Mouse (Mus musculus) G1E (cell line): ENCODE data around the gene Syne3. TPM values are rescaled to one million over a fixed set of nuclear protein-coding genes. Genes with fewer than 3 reads are reported as not detected.

Experiments used
- ATAC-seq: 2 replicates; pipeline ENCODE4 v1.8.0; 2016; ENCODE audit warnings: mild to moderate bottlenecking; ENCODE audit not compliant: insufficient number of reproducible peaks, poor library complexity, low FRiP score, severe bottlenecking; ENCODE audit errors: extremely low read depth
- DNase-seq: peaks from one replicate; pipeline ENCODE4 v3.0.0; 2012; ENCODE audit warnings: low spot score
- H3K27me3 ChIP-seq: 2 replicates; pipeline ENCODE4 v1.6.1; 2012; ENCODE audit warnings: mild to moderate bottlenecking, low read length, inconsistent platforms; ENCODE audit not compliant: insufficient read depth
- H3K36me3 ChIP-seq: replicated peaks from 2 replicates; pipeline ENCODE3; 2012; ENCODE audit warnings: mild to moderate bottlenecking, inconsistent platforms
- H3K4me1 ChIP-seq: 2 replicates; pipeline ENCODE4 v1.6.1; 2012; ENCODE audit warnings: low read depth, low read length, inconsistent platforms, mixed read lengths; ENCODE audit not compliant: insufficient read depth
- H3K4me3 ChIP-seq: 2 replicates; pipeline ENCODE4 v1.5.1; 2012; ENCODE audit warnings: low read depth, mild to moderate bottlenecking, inconsistent platforms, low read length, moderate library complexity, mixed read lengths
- H3K9me3 ChIP-seq: replicated peaks from 2 replicates; pipeline ENCODE4 v1.6.1; 2012; ENCODE audit warnings: inconsistent platforms
- CTCF ChIP-seq: IDR thresholded peaks from 2 replicates; pipeline ENCODE4 v1.5.1; 2012; ENCODE audit warnings: low read depth, low read length, inconsistent platforms, mixed read lengths
- GATA1 ChIP-seq: IDR thresholded peaks from 2 replicates; pipeline ENCODE4 v1.6.1; 2012; ENCODE audit warnings: borderline replicate concordance, low read length, inconsistent platforms, mixed read lengths
- GATA2 ChIP-seq: IDR thresholded peaks from 2 replicates; pipeline ENCODE4 v1.6.1; 2012; ENCODE audit warnings: low read depth, low read length, inconsistent platforms, borderline replicate concordance
- POLR2AphosphoS5 ChIP-seq: IDR thresholded peaks from 2 replicates; pipeline ENCODE4 v1.6.1; 2012; ENCODE audit warnings: low read depth, low read length, inconsistent platforms; ENCODE audit not compliant: insufficient replicate concordance
- TAL1 ChIP-seq: conservative IDR thresholded peaks from 2 replicates; pipeline ENCODE4 v1.6.1; 2012; ENCODE audit warnings: low read depth, low read length, inconsistent platforms, mixed read lengths
- polyA plus RNA-seq: library from polyadenylated mRNA; stranded (reverse); fragments of >175 nt; gene quantifications from 2 replicates; pipeline ENCODE4 v1.2.3, GENCODE M21; 2012
- total RNA-seq, 2 experiments: library from RNA; stranded (forward) in 1 of 2; stranded (reverse) in 1 of 2; fragments of 200-1000 nt in 1 of 2; fragments of >200 nt in 1 of 2; fragmentation: Nextera tagmentation in 1 of 2; gene quantifications; 2 replicates each; pipeline ENCODE4 v1.2.3; 2014 to 2017

Gene Syne3
- total and polyA plus RNA-seq, 3 experiments = 21.7 to 31.1 (median 27.9) TPM

- Histone ChIP-seq H3K27me3 (no peaks in the 10 kb centered on the region), H3K4me3 (no peak overlapping the region), H3K4me1 (peaks cover 76% of the 10 kb centered on the region), H3K9me3 (peaks cover 9% of the 10 kb centered on the region), H3K36me3 (peaks cover 95% of the 10 kb centered on the region)
- ATAC-seq = no peak
- TF ChIP-seq GATA2 (no peak), CTCF (no peak), TAL1 (no peak), GATA1 (no peak), POLR2AphosphoS5 (no peak)
- DNase-seq = no peak
These were observed 33.5 kb upstream of the Syne3 start for GRCm38 (mm10) chr12:105043081-105043480.

DNA sequence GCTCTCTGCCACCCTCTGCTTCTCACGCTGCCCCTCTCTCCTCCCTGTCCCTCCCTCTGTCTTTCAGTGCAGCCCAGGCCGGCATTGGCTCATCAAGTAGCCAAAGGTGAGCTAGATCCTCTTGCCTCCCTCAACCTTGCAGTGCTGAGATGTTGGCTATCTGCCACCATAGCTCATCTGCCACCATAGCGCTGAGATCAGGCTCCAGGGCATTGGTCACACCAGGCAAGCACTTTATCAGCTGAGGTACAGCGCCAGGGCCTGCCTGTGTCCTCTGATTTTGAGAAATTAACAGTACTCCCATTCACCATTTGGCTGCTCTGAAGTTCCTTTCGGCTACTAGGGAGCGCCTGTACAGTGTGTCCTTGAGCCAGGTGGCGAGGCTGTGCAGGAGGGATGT is 31.3 kb upstream of the Syne3 start:
- DNase-seq = no peak
- H3K4me3 ChIP-seq = peak overlapping the region; percentile 19; the same call in 1 of the 2 replicates
- no peak for ATAC-seq
- H3K27me3 ChIP-seq = no peaks in the 10 kb centered on the region
- TF ChIP-seq GATA2 = no peak
- TF ChIP-seq POLR2AphosphoS5 = 0 out of 2 replicates have a peak, but pooled peaks have one; percentile 16
- H3K9me3 ChIP-seq = peaks cover 2% of the 10 kb centered on the region; the same call in 1 of the 2 replicates
- H3K4me1 ChIP-seq = peaks cover 95% of the 10 kb centered on the region
- peaks cover 97% of the 10 kb centered on the region for H3K36me3 ChIP-seq

DNA sequence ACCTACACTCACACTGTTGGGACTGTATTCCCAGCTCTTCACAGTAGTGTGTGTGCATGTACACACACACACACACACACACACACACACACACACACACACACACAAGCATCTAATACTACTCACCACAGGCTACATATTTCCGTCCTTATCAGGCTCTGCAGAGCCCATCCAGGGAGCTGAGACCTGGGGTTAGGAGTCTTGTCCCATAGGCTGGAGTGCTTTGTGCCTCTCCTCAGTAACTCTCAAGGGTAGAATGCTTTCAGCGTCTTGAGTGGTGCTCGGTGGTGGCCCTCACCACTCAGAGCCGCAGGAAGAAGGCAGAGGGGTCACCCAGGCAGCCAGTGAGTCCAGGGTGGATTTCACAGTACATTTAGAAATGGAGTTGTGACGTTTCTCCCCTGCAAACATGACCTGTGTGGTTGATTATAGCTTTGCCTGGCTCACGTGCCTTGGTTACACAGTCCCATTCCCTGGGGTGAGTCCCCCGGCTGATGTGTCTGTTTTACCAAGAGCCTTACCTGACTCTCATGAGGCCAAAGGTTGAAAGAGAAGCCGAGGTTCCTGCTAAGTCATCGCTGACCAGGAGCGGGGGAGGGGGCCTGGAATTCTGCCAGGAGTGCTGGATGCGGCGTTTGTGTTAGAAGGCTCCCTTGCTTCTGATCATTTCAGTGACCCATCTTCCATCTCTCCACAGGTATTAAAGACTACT is 30.1 kb upstream of the Syne3 start:
- ATAC-seq (peak; percentile 36), DNase-seq (peak; percentile 88)
- TF ChIP-seq GATA1 (no peak), GATA2 (no peak), TAL1 (no peak; the same call in 1 of the 2 replicates), CTCF (no peak), POLR2AphosphoS5 (no peak)
- no peaks in the 10 kb centered on the region for H3K9me3 ChIP-seq
- H3K36me3 ChIP-seq = peaks cover 98% of the 10 kb centered on the region
- peaks cover 97% of the 10 kb centered on the region for H3K4me1 ChIP-seq
- no peaks in the 10 kb centered on the region for H3K27me3 ChIP-seq
- H3K4me3 ChIP-seq = peak overlapping the region; percentile 63; the same call in 1 of the 2 replicates

GRCm38 (mm10) chr12:105038918-105039317 is 29.3 kb upstream of the Syne3 start:
- peaks cover 98% of the 10 kb centered on the region for H3K36me3 ChIP-seq
- DNase-seq = peak; percentile 88
- peaks cover 98% of the 10 kb centered on the region for H3K4me1 ChIP-seq
- TF ChIP-seq GATA2 (no peak), GATA1 (no peak), CTCF (no peak), TAL1 (peak; percentile 93)
- H3K4me3 ChIP-seq = peak overlapping the region; percentile 69; the same call in 1 of the 2 replicates
- ATAC-seq = peak; percentile 74
- H3K9me3 ChIP-seq = no peaks in the 10 kb centered on the region
- H3K27me3 ChIP-seq = no peaks in the 10 kb centered on the region

- Histone ChIP-seq H3K4me3 (peak overlapping the region; percentile 69; the same call in 1 of the 2 replicates), H3K9me3 (no peaks in the 10 kb centered on the region), H3K36me3 (peaks cover 93% of the 10 kb centered on the region), H3K27me3 (no peaks in the 10 kb centered on the region), H3K4me1 (peaks cover 94% of the 10 kb centered on the region)
- TF ChIP-seq TAL1 (no peak), POLR2AphosphoS5 (no peak), GATA1 (no peak), CTCF (no peak), GATA2 (no peak)
- ATAC-seq (no peak), DNase-seq (no peak)
These were observed 28.6 kb upstream of the Syne3 start for GRCm38 (mm10) chr12:105038211-105038610.

DNA sequence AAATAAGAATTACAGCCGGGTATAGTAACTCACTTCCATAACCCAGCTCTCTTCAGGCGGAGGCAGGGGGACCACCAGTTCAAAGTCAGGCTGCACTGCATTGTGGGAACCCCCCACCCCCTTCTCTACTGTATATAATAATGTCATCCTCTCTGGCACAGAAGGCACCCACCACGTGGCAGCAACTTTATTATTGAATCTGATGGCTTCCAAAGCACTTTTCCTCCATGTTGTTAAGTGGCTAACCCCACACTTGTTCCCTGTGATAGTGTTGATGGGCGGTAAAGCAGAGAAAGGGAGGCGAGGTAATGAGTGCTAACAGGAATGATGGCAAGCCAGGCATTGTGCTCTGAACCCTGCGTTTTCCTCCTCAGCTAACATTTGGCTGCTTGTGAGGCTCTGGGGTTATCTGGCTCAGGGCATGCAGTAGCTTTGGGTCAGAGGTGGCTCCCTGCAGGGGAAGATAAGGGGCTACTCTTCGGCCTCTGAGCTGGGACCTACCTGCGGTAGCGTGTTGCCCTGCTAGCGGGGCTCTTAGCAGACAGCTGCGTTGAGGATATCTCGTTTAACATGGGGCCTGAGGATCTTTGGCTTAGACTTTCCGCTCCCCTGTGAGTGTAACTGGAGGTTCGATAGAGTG is 24.6 kb upstream of the Syne3 start:
- peak overlapping the region; percentile 83 for H3K4me3 ChIP-seq
- H3K36me3 ChIP-seq = peaks cover 73% of the 10 kb centered on the region
- peaks cover 73% of the 10 kb centered on the region for H3K4me1 ChIP-seq
- H3K9me3 ChIP-seq = no peaks in the 10 kb centered on the region
- ATAC-seq (peak; percentile 11), DNase-seq (peak; percentile 64)
- H3K27me3 ChIP-seq = no peaks in the 10 kb centered on the region
- TF ChIP-seq GATA1 = no peak
- no peak for TF ChIP-seq POLR2AphosphoS5
- peak; percentile 92 for TF ChIP-seq TAL1
